Comparison of ENCODE assay signal across 13 mouse cellular contexts in the genomic region with DNA sequence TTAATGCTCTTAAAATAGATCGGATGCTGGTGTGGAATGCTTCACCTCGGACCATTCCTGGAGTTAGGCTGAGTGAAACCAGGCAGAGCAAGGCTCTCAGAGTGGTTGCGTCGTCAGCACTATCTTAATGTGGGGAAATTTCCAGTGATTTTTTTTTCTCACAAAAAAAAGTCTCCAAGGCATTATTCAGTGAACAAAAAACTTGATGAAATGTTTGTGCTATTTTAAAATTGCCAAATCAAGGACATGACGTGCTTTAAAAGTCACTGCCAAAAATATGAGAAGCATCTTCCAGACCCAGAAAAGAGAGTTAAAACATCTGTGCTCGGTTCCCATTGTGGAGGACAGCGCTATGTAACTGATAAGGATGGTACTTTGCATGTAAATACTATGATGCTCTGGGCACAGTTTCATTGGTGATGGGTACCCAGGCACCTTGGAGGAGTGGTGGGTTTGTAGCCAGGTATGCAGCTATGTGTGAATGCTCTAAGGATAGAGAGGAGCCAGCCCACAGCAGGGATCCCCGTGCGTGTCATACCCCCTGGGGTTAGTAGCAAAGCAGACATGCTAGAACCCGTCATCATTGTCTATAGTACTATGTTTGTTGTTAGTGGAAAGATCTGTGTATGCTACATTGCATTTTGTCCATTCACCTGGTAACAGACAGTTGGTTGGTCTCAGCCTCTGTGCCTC. TPM values are rescaled to one million over a fixed set of nuclear protein-coding genes. Genes with fewer than 3 reads are reported as not detected.
DNase-seq lines count a peak whose midpoint lies in the region; ATAC-seq and TF ChIP-seq lines count a peak whose summit lies in the region.
"Had no signal": no experiment of that assay in that cellular context is flagged by ENCODE, and none has a peak within 500 bp of the region (broad histone marks: within the 10 kb centered on the region; RNA-seq: fewer than 3 reads in every experiment).

No protein-coding gene starts in this region.

- no peaks in the 10 kb centered on the region for H3K36me3 ChIP-seq in embryonic facial prominence, embryonic 14.5 days (ENCODE audit: control insufficient read depth, insufficient read depth, low read length)
- no peaks in the 10 kb centered on the region for H3K36me3 ChIP-seq in embryonic facial prominence, embryonic 10.5 days (replicated peaks)
- no peaks in the 10 kb centered on the region for H3K36me3 ChIP-seq in intestine, embryonic 16.5 days (ENCODE audit: control insufficient read depth, insufficient read depth, low read length)
- H3K36me3 ChIP-seq in liver, embryonic 12.5 days: no peaks in the 10 kb centered on the region
- no peaks in the 10 kb centered on the region for H3K36me3 ChIP-seq in hindbrain, postnatal 0 days (ENCODE audit: insufficient read depth, low read length)
- H3K36me3 ChIP-seq: embryonic facial prominence, embryonic 13.5 days; limb, embryonic 13.5 days; midbrain, embryonic 13.5 days had no signal

- H3K9me3 ChIP-seq in embryonic facial prominence, embryonic 14.5 days (ENCODE audit: control insufficient read depth, low read length): no peaks in the 10 kb centered on the region
- H3K9me3 ChIP-seq in embryonic facial prominence, embryonic 10.5 days: 0 out of 2 replicates have a peak, but pooled peaks cover 4% of the 10 kb centered on the region
- H3K9me3 ChIP-seq in intestine, embryonic 16.5 days (ENCODE audit: control insufficient read depth, low read length): no peaks in the 10 kb centered on the region
- H3K9me3 ChIP-seq in liver, embryonic 12.5 days (replicated peaks): no peaks in the 10 kb centered on the region
- H3K9me3 ChIP-seq in hindbrain, postnatal 0 days (ENCODE audit: low read length): no peaks in the 10 kb centered on the region
- H3K9me3 ChIP-seq: embryonic facial prominence, embryonic 13.5 days; limb, embryonic 13.5 days; midbrain, embryonic 13.5 days had no signal

- WGBS in embryonic facial prominence, embryonic 14.5 days: 48% methylated on average over 10 of the region's 10 CpGs
- 82% methylated on average over 10 of the region's 10 CpGs for WGBS in embryonic facial prominence, embryonic 10.5 days
- 57% methylated on average over 10 of the region's 10 CpGs for WGBS in intestine, embryonic 16.5 days
- 67% methylated on average over 10 of the region's 10 CpGs for WGBS in liver, embryonic 12.5 days (ENCODE audit: insufficient replicate concordance)
- WGBS in hindbrain, postnatal 0 days: 76% methylated on average over 10 of the region's 10 CpGs

- ATAC-seq in embryonic facial prominence, embryonic 14.5 days (ENCODE audit: low read depth): peak; percentile 41; the same call in 1 of the 2 replicates
- peak; percentile 60; the same call in 1 of the 2 replicates for ATAC-seq in intestine, embryonic 16.5 days
- ATAC-seq in liver, embryonic 12.5 days: no peak
- ATAC-seq in hindbrain, postnatal 0 days: no peak
- ATAC-seq: midbrain, embryonic 13.5 days had no signal

- no peak overlapping the region for H3K4me3 ChIP-seq in embryonic facial prominence, embryonic 14.5 days (ENCODE audit: low read depth, low read length)
- no peak overlapping the region for H3K4me3 ChIP-seq in embryonic facial prominence, embryonic 10.5 days
- H3K4me3 ChIP-seq in cortical plate, adult 2 months (ENCODE audit: insufficient read depth, low read length): no peak overlapping the region
- no peak overlapping the region for H3K4me3 ChIP-seq in intestine, embryonic 16.5 days (ENCODE audit: low read length)
- no peak overlapping the region for H3K4me3 ChIP-seq in liver, embryonic 12.5 days
- H3K4me3 ChIP-seq in hindbrain, postnatal 0 days (ENCODE audit: low read length): no peak overlapping the region
- H3K4me3 ChIP-seq: embryonic facial prominence, embryonic 13.5 days; limb, embryonic 13.5 days; midbrain, embryonic 13.5 days had no signal

- H3K4me2 ChIP-seq in embryonic facial prominence, embryonic 14.5 days (ENCODE audit: low read depth, low read length): no peak overlapping the region
- no peak overlapping the region for H3K4me2 ChIP-seq in intestine, embryonic 16.5 days (ENCODE audit: low read depth, low read length)
- no peak overlapping the region for H3K4me2 ChIP-seq in liver, embryonic 12.5 days
- no peak overlapping the region for H3K4me2 ChIP-seq in hindbrain, postnatal 0 days (ENCODE audit: low read depth, low read length)
- H3K4me2 ChIP-seq: embryonic facial prominence, embryonic 13.5 days; limb, embryonic 13.5 days; midbrain, embryonic 13.5 days had no signal

- H3K9ac ChIP-seq in embryonic facial prominence, embryonic 14.5 days (ENCODE audit: low read depth, low read length): no peak overlapping the region
- no peak overlapping the region for H3K9ac ChIP-seq in intestine, embryonic 16.5 days (ENCODE audit: low read depth, low read length)
- no peak overlapping the region for H3K9ac ChIP-seq in liver, embryonic 12.5 days
- no peak overlapping the region for H3K9ac ChIP-seq in hindbrain, postnatal 0 days (replicated peaks; ENCODE audit: low read length)
- H3K9ac ChIP-seq: embryonic facial prominence, embryonic 13.5 days; limb, embryonic 13.5 days; midbrain, embryonic 13.5 days had no signal

- TF ChIP-seq POLR2A in cortical plate, adult 2 months (IDR thresholded peaks at IDR 0.05; ENCODE audit: extremely low read depth, insufficient read depth, low read length): no peak

- H3K4me1 ChIP-seq in embryonic facial prominence, embryonic 14.5 days (ENCODE audit: control insufficient read depth, insufficient read depth, low read length): no peaks in the 10 kb centered on the region
- H3K4me1 ChIP-seq in embryonic facial prominence, embryonic 10.5 days: peaks cover 2% of the 10 kb centered on the region; the same call in 1 of the 2 replicates
- H3K4me1 ChIP-seq in cortical plate, adult 2 months (ENCODE audit: control insufficient read depth, insufficient read depth, low read length): peaks cover 2% of the 10 kb centered on the region; the same call in 1 of the 2 replicates
- 0 out of 2 replicates have a peak, but pooled peaks cover 4% of the 10 kb centered on the region for H3K4me1 ChIP-seq in intestine, embryonic 16.5 days (ENCODE audit: control insufficient read depth, insufficient read depth, low read length)
- no peaks in the 10 kb centered on the region for H3K4me1 ChIP-seq in liver, embryonic 12.5 days
- no peaks in the 10 kb centered on the region for H3K4me1 ChIP-seq in hindbrain, postnatal 0 days (ENCODE audit: insufficient read depth, low read length)
- H3K4me1 ChIP-seq: limb, embryonic 13.5 days had no signal

- no peak for TF ChIP-seq CTCF in cortical plate, adult 2 months (IDR thresholded peaks at IDR 0.05; ENCODE audit: extremely low read depth, insufficient read depth, low read length)
- TF ChIP-seq CTCF in hindbrain, postnatal 0 days (IDR thresholded peaks at IDR 0.05; ENCODE audit: low read depth): no peak

- peak; percentile 68 for DNase-seq in embryonic facial prominence, embryonic 14.5 days (ENCODE audit: low spot score)
- DNase-seq in embryonic facial prominence, embryonic 10.5 days (ENCODE audit: low spot score): no peak
- peak; percentile 11 for DNase-seq in layer of hippocampus, adult 9-11 months
- no peak for DNase-seq in layer of hippocampus, postnatal 14 days (ENCODE audit: low spot score in 2 of 2)
- no peak for DNase-seq in hindbrain, postnatal 0 days (ENCODE audit: low spot score)
- DNase-seq: B cell, adult 2 months had no signal

- no peaks in the 10 kb centered on the region for H3K27me3 ChIP-seq in embryonic facial prominence, embryonic 14.5 days (replicated peaks; ENCODE audit: control insufficient read depth, insufficient read depth, low read length)
- no peaks in the 10 kb centered on the region for H3K27me3 ChIP-seq in embryonic facial prominence, embryonic 10.5 days (replicated peaks; ENCODE audit: low read depth, poor library complexity, severe bottlenecking)
- no peaks in the 10 kb centered on the region for H3K27me3 ChIP-seq in intestine, embryonic 16.5 days (replicated peaks; ENCODE audit: control insufficient read depth, insufficient read depth, low read length)
- H3K27me3 ChIP-seq in liver, embryonic 12.5 days (replicated peaks): no peaks in the 10 kb centered on the region
- H3K27me3 ChIP-seq in hindbrain, postnatal 0 days (ENCODE audit: insufficient read depth, low read length): no peaks in the 10 kb centered on the region
- H3K27me3 ChIP-seq: embryonic facial prominence, embryonic 13.5 days; limb, embryonic 13.5 days; midbrain, embryonic 13.5 days had no signal

- no peak overlapping the region for H3K27ac ChIP-seq in embryonic facial prominence, embryonic 14.5 days (replicated peaks; ENCODE audit: low read depth, low read length)
- H3K27ac ChIP-seq in embryonic facial prominence, embryonic 10.5 days (replicated peaks): no peak overlapping the region
- peak overlapping the region; percentile 55; the same call in 1 of the 2 replicates for H3K27ac ChIP-seq in cortical plate, adult 2 months (ENCODE audit: insufficient read depth, low read length)
- H3K27ac ChIP-seq in intestine, embryonic 16.5 days (ENCODE audit: low read length): 0 out of 2 replicates have a peak overlapping the region, but pooled peaks have one; percentile 35
- no peak overlapping the region for H3K27ac ChIP-seq in liver, embryonic 12.5 days
- no peak overlapping the region for H3K27ac ChIP-seq in hindbrain, postnatal 0 days
- H3K27ac ChIP-seq: embryonic facial prominence, embryonic 13.5 days; limb, embryonic 13.5 days; midbrain, embryonic 13.5 days had no signal

RNA-seq across cellular contexts. Expression of a gene that starts 11.3 kb away (rescaled TPM):
- 2.4 and 2.5 TPM in 2 replicates for polyA plus RNA-seq in embryonic facial prominence, embryonic 14.5 days (2014; fragmentation: Nextera tagmentation; extraction: Ambion mirVana)
- 0.39 and 0.44 TPM in 2 replicates for polyA plus RNA-seq in embryonic facial prominence, embryonic 10.5 days (2016; fragmentation: Nextera tagmentation; extraction: Ambion mirVana)
- total RNA-seq in layer of hippocampus, postnatal 14 days (2021): not detected
- 0.06 and 0.11 TPM in 2 replicates for polyA plus RNA-seq in cortical plate, adult 2 months (2012; rRNA removed)
- 62.2 and 69.3 TPM in 2 replicates for polyA plus RNA-seq in intestine, embryonic 16.5 days (2015; fragmentation: Nextera tagmentation; extraction: Ambion mirVana)
- polyA plus RNA-seq in liver, embryonic 12.5 days (2016; fragmentation: Nextera tagmentation; extraction: Ambion mirVana): 3.2 and 3.3 TPM in 2 replicates
- not detected in 2 replicates for total RNA-seq in hindbrain, postnatal 0 days (2014; rRNA removed)
- polyA plus RNA-seq in hindbrain, postnatal 0 days (2015; fragmentation: Nextera tagmentation; extraction: Ambion mirVana): 0.19 TPM in 1 of 2 replicates, not detected in the other
- polyA plus RNA-seq: midbrain, embryonic 13.5 days had no signal

RNA-seq across cellular contexts. Expression of a gene that starts 17.8 kb away (rescaled TPM):
- 51.6 and 58.6 TPM in 2 replicates for polyA plus RNA-seq in embryonic facial prominence, embryonic 14.5 days (2014; fragmentation: Nextera tagmentation; extraction: Ambion mirVana)
- polyA plus RNA-seq in embryonic facial prominence, embryonic 10.5 days (2016; fragmentation: Nextera tagmentation; extraction: Ambion mirVana): 22.5 and 25.7 TPM in 2 replicates
- 10 to 100 TPM; 73.0 to 82.7 TPM for total RNA-seq in layer of hippocampus, postnatal 14 days (2021)
- polyA plus RNA-seq in cortical plate, adult 2 months (2012; rRNA removed): 80.0 and 92.5 TPM in 2 replicates
- 69.2 and 73.7 TPM in 2 replicates for polyA plus RNA-seq in intestine, embryonic 16.5 days (2015; fragmentation: Nextera tagmentation; extraction: Ambion mirVana)
- 17.4 and 18.1 TPM in 2 replicates for polyA plus RNA-seq in liver, embryonic 12.5 days (2016; fragmentation: Nextera tagmentation; extraction: Ambion mirVana)
- total RNA-seq in hindbrain, postnatal 0 days (2014; rRNA removed): 20.5 and 26.9 TPM in 2 replicates
- polyA plus RNA-seq in hindbrain, postnatal 0 days (2015; fragmentation: Nextera tagmentation; extraction: Ambion mirVana): 37.5 and 37.8 TPM in 2 replicates

RNA-seq across cellular contexts. Expression of a gene that starts 27.9 kb away (rescaled TPM):
- polyA plus RNA-seq in embryonic facial prominence, embryonic 14.5 days (2014; fragmentation: Nextera tagmentation; extraction: Ambion mirVana): not detected in 2 replicates
- not detected in 2 replicates for polyA plus RNA-seq in embryonic facial prominence, embryonic 10.5 days (2016; fragmentation: Nextera tagmentation; extraction: Ambion mirVana)
- not detected for total RNA-seq in layer of hippocampus, postnatal 14 days (2021)
- not detected in 2 replicates for polyA plus RNA-seq in cortical plate, adult 2 months (2012; rRNA removed)
- polyA plus RNA-seq in intestine, embryonic 16.5 days (2015; fragmentation: Nextera tagmentation; extraction: Ambion mirVana): not detected in 2 replicates
- 0.67 TPM in 1 of 2 replicates, not detected in the other for polyA plus RNA-seq in liver, embryonic 12.5 days (2016; fragmentation: Nextera tagmentation; extraction: Ambion mirVana)
- total RNA-seq in hindbrain, postnatal 0 days (2014; rRNA removed): not detected in 2 replicates
- 1.5 and 1.8 TPM in 2 replicates for polyA plus RNA-seq in hindbrain, postnatal 0 days (2015; fragmentation: Nextera tagmentation; extraction: Ambion mirVana)
- total RNA-seq: gastrocnemius, postnatal 4 days had no signal
- polyA plus RNA-seq: embryonic facial prominence, embryonic 13.5 days; limb, embryonic 13.5 days; midbrain, embryonic 13.5 days had no signal

Comparison
In these comparisons a context has a peak if more than half of its experiments do, and no peak if none do; other contexts are left out.
1. DNase-seq: peak in embryonic facial prominence, embryonic 14.5 days (single experiment) and layer of hippocampus, adult 9-11 months (single experiment); none in embryonic facial prominence, embryonic 10.5 days (single experiment), layer of hippocampus, postnatal 14 days (0 of 2) and hindbrain, postnatal 0 days (single experiment).
2. ATAC-seq: peak in embryonic facial prominence, embryonic 14.5 days (single experiment) and intestine, embryonic 16.5 days (single experiment); none in liver, embryonic 12.5 days (single experiment) and hindbrain, postnatal 0 days (single experiment).
3. H3K27ac ChIP-seq: peak in cortical plate, adult 2 months (single experiment) and intestine, embryonic 16.5 days (single experiment); none in embryonic facial prominence, embryonic 14.5 days (single experiment), embryonic facial prominence, embryonic 10.5 days (single experiment), liver, embryonic 12.5 days (single experiment) and hindbrain, postnatal 0 days (single experiment).
4. RNA of a gene that starts 11.3 kb away (polyA plus RNA-seq): 62.2 to 69.3 TPM in intestine, embryonic 16.5 days; 3.2 to 3.3 TPM in liver, embryonic 12.5 days, 2.4 to 2.5 TPM in embryonic facial prominence, embryonic 14.5 days, 0.39 to 0.44 TPM in embryonic facial prominence, embryonic 10.5 days, 0.19 TPM in hindbrain, postnatal 0 days and 0.06 to 0.11 TPM in cortical plate, adult 2 months; every median in the first group is over 10 times any median in the second.